Mouse (Mus musculus): ENCODE measurements around the gene Nlrp9c. TPM values are rescaled to one million over a fixed set of nuclear protein-coding genes. Genes with fewer than 3 reads are reported as not detected.
A peak's percentile ranks its signal among the peaks of the same experiment; 100 is the strongest.
"Not testable (repeated sequence)": the region's sequence is repeated elsewhere in the genome, so short reads cannot be mapped to it uniquely, and the experiment has no call there.

Gene Nlrp9c
- not detected in 2 replicates for polyA plus RNA-seq (2012; rRNA removed)

DNA sequence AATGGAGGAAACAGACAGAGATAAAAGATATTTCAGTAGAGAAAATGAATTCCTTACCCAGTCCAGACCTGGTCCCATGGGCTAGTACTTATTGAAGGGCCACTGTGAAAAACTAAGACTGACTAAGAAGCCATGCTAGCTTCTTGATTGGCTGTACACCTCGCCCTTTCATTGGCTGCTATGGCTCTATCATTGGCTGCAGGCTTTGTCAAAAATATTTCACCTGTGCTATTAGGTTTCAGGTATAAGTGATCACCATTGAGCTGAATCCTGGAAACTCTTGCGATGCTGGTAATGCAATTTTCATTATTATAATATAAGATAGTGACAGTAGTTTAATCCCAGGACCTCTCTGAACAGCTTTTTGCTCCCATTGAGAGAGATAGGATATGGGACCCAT, at the start of gene Nlrp9c:
Nlrp9c (minus strand) TSS at position 101 of the 400 bp plus-strand sequence.
- H3K4me1 ChIP-seq (ENCODE audit: control insufficient read depth, insufficient read depth, low read length); H3K4me3 ChIP-seq (replicated peaks; ENCODE audit: extremely low read depth, low read depth, low read length); DNase-seq: not testable (repeated sequence)
- WGBS, result 51% methylated on average over 2 of the region's 2 CpGs

DNA sequence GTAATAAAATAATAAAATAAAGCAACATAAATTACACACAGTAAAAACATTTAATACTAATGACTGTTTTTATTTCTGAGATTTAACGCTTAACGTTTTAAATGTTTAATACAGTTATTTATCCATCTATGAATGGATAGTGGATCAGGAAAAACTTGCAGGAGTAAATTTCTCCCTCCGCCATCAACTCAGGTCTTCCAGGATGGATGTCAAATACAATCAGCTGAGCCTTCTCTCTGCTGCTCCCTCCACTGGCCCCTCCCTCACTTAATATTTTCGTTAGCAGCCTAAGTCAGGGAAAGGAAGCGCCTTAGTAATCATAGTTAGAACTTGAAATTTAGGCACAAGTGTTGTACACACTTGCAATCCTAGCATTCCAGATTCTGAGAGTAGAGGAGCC, 31.3 kb upstream of the Nlrp9c start, which contains the start of gene Nlrp4a:
Nlrp4a (plus strand) TSS at position 301 of the 400 bp plus-strand sequence.
- WGBS, result 80% methylated on average over 5 of the region's 5 CpGs
- H3K4me3 ChIP-seq (replicated peaks; ENCODE audit: extremely low read depth, low read depth, low read length), result no peak within 1 kb of the TSS
- DNase-seq, result no peak
- H3K4me1 ChIP-seq (ENCODE audit: control insufficient read depth, insufficient read depth, low read length), result no peaks in the 10 kb centered on the region
- TF ChIP-seq CTCF (IDR thresholded peaks at IDR 0.05; ENCODE audit: insufficient read depth, low read length), result no peak
- TF ChIP-seq POLR2A (IDR thresholded peaks at IDR 0.05; ENCODE audit: borderline replicate concordance, extremely low read depth, low read depth, low read length), result no peak

DNA sequence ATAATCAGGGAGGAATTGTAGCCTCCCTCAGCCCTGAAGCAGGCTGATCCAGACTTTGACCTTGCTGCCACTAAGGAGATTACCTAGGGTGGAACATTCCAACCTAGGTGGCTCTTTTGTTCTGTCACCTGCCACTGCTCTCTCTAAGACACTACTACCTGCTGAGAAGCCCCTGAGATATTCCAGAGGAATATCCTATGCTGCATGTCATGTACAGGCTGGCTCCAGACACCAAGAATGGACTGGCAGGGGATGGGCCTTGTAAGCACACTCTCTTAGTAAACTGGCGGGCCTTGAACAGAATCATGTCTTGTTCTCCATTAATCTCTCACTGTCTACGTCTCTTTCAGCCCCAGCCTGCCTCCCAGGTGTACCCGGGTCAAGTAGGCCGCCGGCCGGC, 11.7 kb downstream of the Nlrp9c start:
- 81% methylated on average over 6 of the region's 6 CpGs for WGBS
- not testable (repeated sequence) for H3K4me3 ChIP-seq (replicated peaks; ENCODE audit: extremely low read depth, low read depth, low read length); H3K4me1 ChIP-seq (ENCODE audit: control insufficient read depth, insufficient read depth, low read length); DNase-seq

GRCm38 (mm10) chr7:26391137-26391536, 12.4 kb downstream of the Nlrp9c start:
- not testable (repeated sequence) for H3K4me3 ChIP-seq (replicated peaks; ENCODE audit: extremely low read depth, low read depth, low read length); H3K4me1 ChIP-seq (ENCODE audit: control insufficient read depth, insufficient read depth, low read length); DNase-seq
- WGBS, result 70% methylated on average over 2 of the region's 2 CpGs

DNA sequence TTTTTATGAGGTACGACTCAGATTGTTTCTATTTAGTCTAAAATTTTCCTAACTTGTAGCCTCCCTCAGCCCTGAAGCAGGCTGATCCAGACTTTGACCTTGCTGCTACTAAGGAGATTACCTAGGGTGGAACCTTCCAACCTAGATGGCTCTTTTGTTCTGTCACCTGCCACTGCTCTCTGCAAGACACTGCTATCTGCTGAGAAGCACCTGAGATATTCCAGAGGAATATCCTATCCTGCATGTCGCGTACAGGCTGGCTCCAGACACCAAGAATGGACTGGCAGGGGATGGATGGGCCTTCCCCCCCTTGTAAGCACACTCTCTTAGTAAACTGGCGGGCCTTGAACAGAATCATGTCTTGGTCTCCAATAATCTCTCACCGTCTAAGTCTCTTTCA, 16.8 kb downstream of the Nlrp9c start:
- WGBS, result 71% methylated on average over 5 of the region's 5 CpGs
- not testable (repeated sequence) for DNase-seq; H3K4me1 ChIP-seq (ENCODE audit: control insufficient read depth, insufficient read depth, low read length); H3K4me3 ChIP-seq (replicated peaks; ENCODE audit: extremely low read depth, low read depth, low read length)

- no peak for TF ChIP-seq POLR2A (IDR thresholded peaks at IDR 0.05; ENCODE audit: borderline replicate concordance, extremely low read depth, low read depth, low read length)
- no peak for TF ChIP-seq CTCF (IDR thresholded peaks at IDR 0.05; ENCODE audit: insufficient read depth, low read length)
- no peak for DNase-seq
- Histone ChIP-seq H3K4me1 (ENCODE audit: control insufficient read depth, insufficient read depth, low read length) (no peaks in the 10 kb centered on the region), H3K4me3 (replicated peaks; ENCODE audit: extremely low read depth, low read depth, low read length) (no peak overlapping the region)
- 89% methylated on average over 1 of the region's 1 CpGs for WGBS
Measured at GRCm38 (mm10) chr7:26380807-26381206, 22.7 kb downstream of the Nlrp9c start.

DNA sequence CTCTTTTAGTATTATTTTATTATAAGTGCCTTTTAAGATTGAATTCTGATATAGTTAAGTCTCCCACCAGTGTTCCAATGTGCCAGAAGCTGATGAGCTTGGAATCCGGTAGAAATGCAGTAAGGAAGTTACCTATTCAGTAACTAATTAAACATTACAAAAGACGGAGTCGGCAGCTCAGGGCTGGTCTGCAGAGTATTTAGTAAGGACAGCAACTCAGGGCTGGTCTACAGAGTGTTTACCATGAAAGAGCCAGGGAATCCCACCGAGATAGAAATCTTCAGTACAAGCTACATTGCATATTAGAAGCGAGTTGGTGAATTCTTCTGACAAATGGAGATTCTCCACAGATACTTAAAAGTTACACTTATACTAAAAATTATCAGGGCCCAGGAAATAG, 30.3 kb downstream of the Nlrp9c start:
- H3K4me1 ChIP-seq (ENCODE audit: control insufficient read depth, insufficient read depth, low read length); DNase-seq; H3K4me3 ChIP-seq (replicated peaks; ENCODE audit: extremely low read depth, low read depth, low read length): not testable (repeated sequence)
- WGBS, result 79% methylated on average over 5 of the region's 5 CpGs

DNA sequence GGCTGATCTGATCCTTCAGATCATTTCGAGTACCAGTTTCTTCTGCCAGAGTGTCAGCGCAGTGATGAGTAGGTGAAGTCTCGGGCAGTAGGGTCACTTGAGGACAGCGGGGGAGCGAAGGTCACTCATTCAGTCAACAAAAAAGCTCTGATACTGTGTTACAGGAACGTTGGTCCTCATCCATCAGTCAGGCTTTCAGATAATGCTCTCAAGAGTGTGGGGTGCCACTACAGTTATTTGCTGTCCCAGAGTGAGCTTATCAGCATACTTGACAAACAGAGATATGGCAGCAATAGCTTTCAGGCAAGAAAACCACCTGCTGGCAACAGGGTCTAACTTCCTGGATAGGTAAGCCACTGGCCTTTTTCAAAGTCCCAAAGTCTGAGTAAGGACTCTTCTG, 46.8 kb downstream of the Nlrp9c start:
- not testable (repeated sequence) for H3K4me3 ChIP-seq (replicated peaks; ENCODE audit: extremely low read depth, low read depth, low read length); H3K4me1 ChIP-seq (ENCODE audit: control insufficient read depth, insufficient read depth, low read length); DNase-seq
- WGBS, result 76% methylated on average over 5 of the region's 6 CpGs

GRCm38 (mm10) chr7:26352258-26352657, 51.2 kb downstream of the Nlrp9c start:
- WGBS, result 60% methylated on average over 3 of the region's 3 CpGs
- DNase-seq; H3K4me3 ChIP-seq (replicated peaks; ENCODE audit: extremely low read depth, low read depth, low read length); H3K4me1 ChIP-seq (ENCODE audit: control insufficient read depth, insufficient read depth, low read length): not testable (repeated sequence)

DNA sequence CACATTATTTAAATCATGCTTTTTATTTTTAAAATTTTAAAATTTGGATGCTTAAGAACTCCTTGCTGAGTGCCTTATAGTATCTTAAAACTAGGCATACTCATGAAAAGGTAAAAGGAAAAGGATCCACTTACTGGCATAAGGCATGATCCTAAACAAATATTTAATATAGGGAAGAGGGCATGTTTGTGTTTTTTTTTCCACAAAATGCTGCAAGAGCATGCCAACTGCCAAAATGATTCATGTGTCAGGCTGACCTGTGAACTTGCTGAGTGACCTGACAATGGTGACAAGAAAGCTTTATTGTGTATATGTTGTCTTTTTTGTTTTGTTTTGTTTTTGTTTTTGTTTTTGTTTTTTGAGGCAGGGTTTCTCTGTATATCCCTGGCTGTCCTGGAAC, 53.3 kb downstream of the Nlrp9c start:
- not testable (repeated sequence) for DNase-seq; H3K4me3 ChIP-seq (replicated peaks; ENCODE audit: extremely low read depth, low read depth, low read length); H3K4me1 ChIP-seq (ENCODE audit: control insufficient read depth, insufficient read depth, low read length)

- peak; percentile 4 for DNase-seq
- WGBS, result 62% methylated on average over 3 of the region's 3 CpGs
- H3K4me1 ChIP-seq (ENCODE audit: control insufficient read depth, insufficient read depth, low read length); H3K4me3 ChIP-seq (replicated peaks; ENCODE audit: extremely low read depth, low read depth, low read length): not testable (repeated sequence)
Measured at GRCm38 (mm10) chr7:26320361-26320760, 83.1 kb downstream of the Nlrp9c start.

DNA sequence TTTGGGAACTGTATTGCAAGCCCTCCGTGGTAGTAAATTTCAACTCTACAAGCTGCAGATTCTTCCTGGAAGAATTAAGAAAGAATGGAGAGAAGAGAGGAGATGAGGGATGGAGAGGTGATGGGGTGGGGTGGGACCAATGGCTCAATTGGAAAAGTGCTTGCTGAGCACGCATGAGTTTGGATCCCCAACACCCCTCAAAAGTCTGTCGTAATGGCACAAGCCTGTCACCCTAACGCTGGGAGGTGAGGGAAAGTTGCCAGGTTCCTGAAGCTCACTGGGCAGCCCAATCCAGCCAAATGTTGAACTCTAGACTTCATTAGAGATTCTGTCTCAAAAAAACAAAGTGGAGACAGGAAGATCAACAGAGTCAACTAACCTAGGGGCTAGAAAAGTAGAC, 87.7 kb downstream of the Nlrp9c start:
- not testable (repeated sequence) for DNase-seq; H3K4me1 ChIP-seq (ENCODE audit: control insufficient read depth, insufficient read depth, low read length); H3K4me3 ChIP-seq (replicated peaks; ENCODE audit: extremely low read depth, low read depth, low read length)
- 82% methylated on average over 4 of the region's 4 CpGs for WGBS

DNA sequence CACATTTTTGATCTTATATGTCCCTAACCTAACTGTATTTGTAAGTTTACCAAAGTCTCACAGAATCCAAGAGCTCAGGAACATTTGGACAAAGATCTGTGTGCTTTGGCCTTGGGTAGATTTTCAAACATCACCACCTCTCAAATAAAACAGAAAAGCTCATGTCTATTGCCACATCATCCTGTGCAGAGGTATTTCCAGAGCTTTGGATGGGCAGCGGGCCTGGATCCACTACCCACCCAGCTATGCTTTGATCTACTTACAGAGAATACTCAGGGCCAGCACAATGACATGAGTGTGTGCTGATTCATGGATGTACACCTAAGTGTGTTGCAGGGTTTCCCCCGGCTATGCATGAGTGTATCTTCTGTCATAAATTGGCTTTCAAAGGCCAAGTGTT, 88.3 kb downstream of the Nlrp9c start:
- H3K4me1 ChIP-seq (ENCODE audit: control insufficient read depth, insufficient read depth, low read length); H3K4me3 ChIP-seq (replicated peaks; ENCODE audit: extremely low read depth, low read depth, low read length); DNase-seq: not testable (repeated sequence)
- 78% methylated on average over 2 of the region's 2 CpGs for WGBS

GRCm38 (mm10) chr7:26311786-26312185, 91.7 kb downstream of the Nlrp9c start:
- not testable (repeated sequence) for H3K4me1 ChIP-seq (ENCODE audit: control insufficient read depth, insufficient read depth, low read length); H3K4me3 ChIP-seq (replicated peaks; ENCODE audit: extremely low read depth, low read depth, low read length); DNase-seq
- 76% methylated on average over 4 of the region's 4 CpGs for WGBS

GRCm38 (mm10) chr7:26306926-26307325, 96.6 kb downstream of the Nlrp9c start, which contains the start of gene Cyp2a4:
TSS of gene Cyp2a4 (plus strand) at chr7:26307169.
- H3K4me3 ChIP-seq (replicated peaks; ENCODE audit: extremely low read depth, low read depth, low read length); DNase-seq; H3K4me1 ChIP-seq (ENCODE audit: control insufficient read depth, insufficient read depth, low read length): not testable (repeated sequence)
- WGBS, result 40% methylated on average over 2 of the region's 2 CpGs

DNA sequence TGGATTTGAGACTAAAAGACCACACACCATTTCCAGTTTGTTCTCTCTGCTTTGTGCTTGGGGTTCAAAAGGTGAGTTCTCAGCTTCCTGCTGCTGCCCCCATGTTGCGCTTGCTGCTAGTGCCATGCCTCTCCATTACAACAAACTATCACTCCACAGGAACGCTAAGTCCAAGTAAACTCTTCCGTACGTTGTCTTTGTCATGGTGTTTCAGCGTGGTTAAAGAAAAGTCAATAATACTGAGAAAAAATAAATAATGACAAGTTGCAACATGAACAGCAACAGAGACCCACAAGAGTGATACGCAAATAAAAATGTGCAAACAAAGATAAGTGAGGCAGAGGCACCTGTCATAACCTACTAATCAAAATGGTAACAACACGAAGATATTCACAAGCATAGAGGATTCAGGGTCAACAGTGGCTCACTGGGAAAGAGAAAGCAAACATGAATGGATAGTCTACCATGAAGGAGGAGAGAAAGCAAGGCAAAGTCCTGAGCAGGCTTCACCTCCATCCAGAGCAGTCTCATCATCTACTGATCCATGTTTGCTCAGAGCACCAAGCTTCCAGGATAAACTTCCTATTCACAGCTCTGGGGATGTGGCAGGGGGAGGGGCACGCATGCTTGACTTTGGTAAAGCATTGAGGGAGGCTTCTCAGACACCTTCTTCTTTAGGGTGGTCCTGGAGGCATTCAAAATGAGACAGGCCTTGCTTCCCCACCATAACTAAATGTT, 99.9 kb downstream of the Nlrp9c start:
- not testable (repeated sequence) for H3K4me3 ChIP-seq (replicated peaks; ENCODE audit: extremely low read depth, low read depth, low read length); H3K4me1 ChIP-seq (ENCODE audit: control insufficient read depth, insufficient read depth, low read length); DNase-seq
- whole genome bisulfite sequencing, result 75% methylated on average over 8 of the region's 8 CpGs

Data from lung, adult 2 months (tissue).